Mouse (Mus musculus): ENCODE data around the gene Adamts17. TPM values are rescaled to one million over a fixed set of nuclear protein-coding genes. Genes with fewer than 3 reads are reported as not detected.
A peak's percentile ranks its signal among the peaks of the same experiment; 100 is the strongest.

The Adamts17 gene
- 5.6 and 6.2 TPM in 2 replicates for polyA plus RNA-seq (2014; fragmentation: Nextera tagmentation; extraction: Ambion mirVana)

- Histone ChIP-seq H3K36me3 (ENCODE audit: control insufficient read depth, insufficient read depth, low read length) (no peaks in the 10 kb centered on the region), H3K4me2 (ENCODE audit: low read depth, low read length) (peak within 1 kb of the TSS; percentile 100), H3K9me3 (ENCODE audit: control insufficient read depth, low read length) (no peaks in the 10 kb centered on the region), H3K4me1 (ENCODE audit: control insufficient read depth, insufficient read depth, low read length) (peaks cover 6% of the 10 kb centered on the region; the same call in 1 of the 2 replicates), H3K9ac (replicated peaks; ENCODE audit: low read depth, low read length) (peak within 1 kb of the TSS; percentile 70), H3K27ac (ENCODE audit: low read depth, low read length) (peak within 1 kb of the TSS; percentile 82), H3K27me3 (ENCODE audit: control insufficient read depth, insufficient read depth, low read length) (peaks cover 3% of the 10 kb centered on the region; the same call in 1 of the 2 replicates), H3K4me3 (ENCODE audit: low read depth, low read length) (peak within 1 kb of the TSS; percentile 71)
- WGBS, result under 1% methylated on average over 30 of the region's 30 CpGs
- ATAC-seq (ENCODE audit: low read depth), result peak; percentile 98
Observed at GRCm38 (mm10) chr7:66839463-66840007, at the start of gene Adamts17. Gene Adamts17 (plus strand): TSS chr7:66839735.

GRCm38 (mm10) chr7:66789860-66790748 is 49.4 kb upstream of the Adamts17 start:
- Histone ChIP-seq H3K9me3 (ENCODE audit: control insufficient read depth, low read length) (no peaks in the 10 kb centered on the region), H3K36me3 (ENCODE audit: control insufficient read depth, insufficient read depth, low read length) (no peaks in the 10 kb centered on the region), H3K4me2 (ENCODE audit: low read depth, low read length) (no peak overlapping the region), H3K4me1 (ENCODE audit: control insufficient read depth, insufficient read depth, low read length) (no peaks in the 10 kb centered on the region), H3K27ac (ENCODE audit: low read depth, low read length) (no peak overlapping the region), H3K9ac (replicated peaks; ENCODE audit: low read depth, low read length) (no peak overlapping the region), H3K4me3 (ENCODE audit: low read depth, low read length) (no peak overlapping the region), H3K27me3 (ENCODE audit: control insufficient read depth, insufficient read depth, low read length) (no peaks in the 10 kb centered on the region)
- 36% methylated on average over 6 of the region's 8 CpGs for WGBS
- no peak for ATAC-seq (ENCODE audit: low read depth)

- 87% methylated on average over 3 of the region's 3 CpGs for WGBS
Observed at GRCm38 (mm10) chr7:66791022-66791421, 48.5 kb upstream of the Adamts17 start.

GRCm38 (mm10) chr7:66796909-66797308 is 42.6 kb upstream of the Adamts17 start:
- no peaks in the 10 kb centered on the region for H3K36me3 ChIP-seq (ENCODE audit: control insufficient read depth, insufficient read depth, low read length)
- no peak overlapping the region for H3K4me2 ChIP-seq (ENCODE audit: low read depth, low read length)
- no peaks in the 10 kb centered on the region for H3K9me3 ChIP-seq (ENCODE audit: control insufficient read depth, low read length)
- H3K27ac ChIP-seq (ENCODE audit: low read depth, low read length), result no peak overlapping the region
- no peak overlapping the region for H3K4me3 ChIP-seq (ENCODE audit: low read depth, low read length)
- 78% methylated on average over 1 of the region's 1 CpGs for WGBS
- H3K27me3 ChIP-seq (ENCODE audit: control insufficient read depth, insufficient read depth, low read length), result no peaks in the 10 kb centered on the region
- H3K4me1 ChIP-seq (ENCODE audit: control insufficient read depth, insufficient read depth, low read length), result no peaks in the 10 kb centered on the region
- no peak for ATAC-seq (ENCODE audit: low read depth)
- no peak overlapping the region for H3K9ac ChIP-seq (replicated peaks; ENCODE audit: low read depth, low read length)

More at GRCm38 (mm10) chr7:66791022-66791421, 48.5 kb upstream of the Adamts17 start:
- H3K4me2 ChIP-seq (ENCODE audit: low read depth, low read length), result no peak overlapping the region
- H3K9me3 ChIP-seq (ENCODE audit: control insufficient read depth, low read length), result no peaks in the 10 kb centered on the region
- H3K4me3 ChIP-seq (ENCODE audit: low read depth, low read length), result no peak overlapping the region
- H3K9ac ChIP-seq (replicated peaks; ENCODE audit: low read depth, low read length), result no peak overlapping the region
- H3K36me3 ChIP-seq (ENCODE audit: control insufficient read depth, insufficient read depth, low read length), result no peaks in the 10 kb centered on the region
- H3K27me3 ChIP-seq (ENCODE audit: control insufficient read depth, insufficient read depth, low read length), result no peaks in the 10 kb centered on the region
- no peaks in the 10 kb centered on the region for H3K4me1 ChIP-seq (ENCODE audit: control insufficient read depth, insufficient read depth, low read length)
- ATAC-seq (ENCODE audit: low read depth), result no peak
- no peak overlapping the region for H3K27ac ChIP-seq (ENCODE audit: low read depth, low read length)

- WGBS, result 90% methylated on average over 1 of the region's 1 CpGs
- Histone ChIP-seq H3K9me3 (ENCODE audit: control insufficient read depth, low read length) (no peaks in the 10 kb centered on the region), H3K4me3 (ENCODE audit: low read depth, low read length) (no peak overlapping the region), H3K27ac (ENCODE audit: low read depth, low read length) (no peak overlapping the region), H3K27me3 (ENCODE audit: control insufficient read depth, insufficient read depth, low read length) (no peaks in the 10 kb centered on the region), H3K4me1 (ENCODE audit: control insufficient read depth, insufficient read depth, low read length) (no peaks in the 10 kb centered on the region), H3K36me3 (ENCODE audit: control insufficient read depth, insufficient read depth, low read length) (no peaks in the 10 kb centered on the region), H3K4me2 (ENCODE audit: low read depth, low read length) (no peak overlapping the region), H3K9ac (replicated peaks; ENCODE audit: low read depth, low read length) (no peak overlapping the region)
- no peak for ATAC-seq (ENCODE audit: low read depth)
Observed at GRCm38 (mm10) chr7:66797345-66797744, 42.2 kb upstream of the Adamts17 start.

GRCm38 (mm10) chr7:66798826-66799225 is 40.7 kb upstream of the Adamts17 start:
- peaks cover 2% of the 10 kb centered on the region; the same call in 1 of the 2 replicates for H3K4me1 ChIP-seq (ENCODE audit: control insufficient read depth, insufficient read depth, low read length)
- WGBS, result 60% methylated on average over 5 of the region's 5 CpGs
- H3K4me3 ChIP-seq (ENCODE audit: low read depth, low read length), result no peak overlapping the region
- no peak overlapping the region for H3K9ac ChIP-seq (replicated peaks; ENCODE audit: low read depth, low read length)
- no peak overlapping the region for H3K27ac ChIP-seq (ENCODE audit: low read depth, low read length)
- H3K27me3 ChIP-seq (ENCODE audit: control insufficient read depth, insufficient read depth, low read length), result no peaks in the 10 kb centered on the region
- no peaks in the 10 kb centered on the region for H3K36me3 ChIP-seq (ENCODE audit: control insufficient read depth, insufficient read depth, low read length)
- no peak for ATAC-seq (ENCODE audit: low read depth)
- no peak overlapping the region for H3K4me2 ChIP-seq (ENCODE audit: low read depth, low read length)
- H3K9me3 ChIP-seq (ENCODE audit: control insufficient read depth, low read length), result no peaks in the 10 kb centered on the region

GRCm38 (mm10) chr7:66800784-66801183 is 38.8 kb upstream of the Adamts17 start:
- Histone ChIP-seq H3K4me1 (ENCODE audit: control insufficient read depth, insufficient read depth, low read length) (peaks cover 2% of the 10 kb centered on the region; the same call in 1 of the 2 replicates), H3K9ac (replicated peaks; ENCODE audit: low read depth, low read length) (no peak overlapping the region), H3K4me2 (ENCODE audit: low read depth, low read length) (no peak overlapping the region), H3K36me3 (ENCODE audit: control insufficient read depth, insufficient read depth, low read length) (no peaks in the 10 kb centered on the region), H3K27ac (ENCODE audit: low read depth, low read length) (no peak overlapping the region), H3K27me3 (ENCODE audit: control insufficient read depth, insufficient read depth, low read length) (no peaks in the 10 kb centered on the region), H3K9me3 (ENCODE audit: control insufficient read depth, low read length) (no peaks in the 10 kb centered on the region), H3K4me3 (ENCODE audit: low read depth, low read length) (no peak overlapping the region)
- 76% methylated on average over 5 of the region's 5 CpGs for WGBS
- no peak for ATAC-seq (ENCODE audit: low read depth)

- Histone ChIP-seq H3K27me3 (ENCODE audit: control insufficient read depth, insufficient read depth, low read length) (no peaks in the 10 kb centered on the region), H3K4me2 (ENCODE audit: low read depth, low read length) (no peak overlapping the region), H3K36me3 (ENCODE audit: control insufficient read depth, insufficient read depth, low read length) (no peaks in the 10 kb centered on the region), H3K27ac (ENCODE audit: low read depth, low read length) (no peak overlapping the region), H3K4me3 (ENCODE audit: low read depth, low read length) (no peak overlapping the region), H3K4me1 (ENCODE audit: control insufficient read depth, insufficient read depth, low read length) (peaks cover 2% of the 10 kb centered on the region; the same call in 1 of the 2 replicates), H3K9ac (replicated peaks; ENCODE audit: low read depth, low read length) (no peak overlapping the region), H3K9me3 (ENCODE audit: control insufficient read depth, low read length) (no peaks in the 10 kb centered on the region)
- no peak for ATAC-seq (ENCODE audit: low read depth)
Observed at GRCm38 (mm10) chr7:66801785-66802184, 37.8 kb upstream of the Adamts17 start.

GRCm38 (mm10) chr7:66803798-66804197 is 35.7 kb upstream of the Adamts17 start:
- Histone ChIP-seq H3K9me3 (ENCODE audit: control insufficient read depth, low read length) (no peaks in the 10 kb centered on the region), H3K9ac (replicated peaks; ENCODE audit: low read depth, low read length) (no peak overlapping the region), H3K4me2 (ENCODE audit: low read depth, low read length) (no peak overlapping the region), H3K27ac (ENCODE audit: low read depth, low read length) (no peak overlapping the region), H3K36me3 (ENCODE audit: control insufficient read depth, insufficient read depth, low read length) (no peaks in the 10 kb centered on the region), H3K4me1 (ENCODE audit: control insufficient read depth, insufficient read depth, low read length) (peaks cover 2% of the 10 kb centered on the region; the same call in 1 of the 2 replicates), H3K4me3 (ENCODE audit: low read depth, low read length) (no peak overlapping the region), H3K27me3 (ENCODE audit: control insufficient read depth, insufficient read depth, low read length) (no peaks in the 10 kb centered on the region)
- 17% methylated on average over 5 of the region's 5 CpGs for WGBS
- no peak for ATAC-seq (ENCODE audit: low read depth)
